Comparison of ENCODE assay signal across 8 mouse cellular contexts in genomic region chr4:48124773-48125469, GRCm38 (mm10). TPM values are rescaled to one million over a fixed set of nuclear protein-coding genes. Genes with fewer than 3 reads are reported as not detected.
DNase-seq lines count a peak whose midpoint lies in the region; ATAC-seq and TF ChIP-seq lines count a peak whose summit lies in the region.

TSS of gene Stx17 (plus strand) at chr4:48124915.

- peak; percentile 53; the same call in 1 of the 2 replicates for TF ChIP-seq POLR2A in bone marrow, adult 2 months (IDR thresholded peaks at IDR 0.05; ENCODE audit: borderline replicate concordance, control insufficient read depth, low read depth, low read length)

- no peaks in the 10 kb centered on the region for H3K27me3 ChIP-seq in embryonic facial prominence, embryonic 14.5 days (replicated peaks; ENCODE audit: control insufficient read depth, insufficient read depth, low read length)
- H3K27me3 ChIP-seq in limb, embryonic 13.5 days = no peaks in the 10 kb centered on the region; the same call in 1 of the 2 replicates
- no peaks in the 10 kb centered on the region for H3K27me3 ChIP-seq in midbrain, embryonic 15.5 days (replicated peaks)

- whole genome bisulfite sequencing in bone marrow, adult 2 months = under 1% methylated on average over 58 of the region's 58 CpGs
- 3% methylated on average over 34 of the region's 58 CpGs for WGBS in embryonic facial prominence, embryonic 14.5 days
- WGBS in limb, embryonic 13.5 days = 1% methylated on average over 56 of the region's 58 CpGs
- under 1% methylated on average over 58 of the region's 58 CpGs for WGBS in midbrain, embryonic 15.5 days

- H3K4me1 ChIP-seq in bone marrow, adult 2 months (ENCODE audit: control insufficient read depth, insufficient read depth, low read length) = peaks cover 1% of the 10 kb centered on the region
- H3K4me1 ChIP-seq in embryonic facial prominence, embryonic 14.5 days (ENCODE audit: control insufficient read depth, insufficient read depth, low read length) = no peaks in the 10 kb centered on the region
- 0 out of 2 replicates have a peak, but pooled peaks cover 4% of the 10 kb centered on the region for H3K4me1 ChIP-seq in limb, embryonic 13.5 days
- H3K4me1 ChIP-seq in midbrain, embryonic 15.5 days = peaks cover 6% of the 10 kb centered on the region

- peak within 1 kb of the TSS; percentile 91 for H3K4me3 ChIP-seq in bone marrow, adult 2 months (replicated peaks; ENCODE audit: control insufficient read depth, low read depth, low read length)
- H3K4me3 ChIP-seq in embryonic facial prominence, embryonic 14.5 days (ENCODE audit: low read depth, low read length) = peak within 1 kb of the TSS; percentile 82
- H3K4me3 ChIP-seq in limb, embryonic 13.5 days = peak within 1 kb of the TSS; percentile 81
- H3K4me3 ChIP-seq in midbrain, embryonic 15.5 days = peak within 1 kb of the TSS; percentile 80

- TF ChIP-seq CTCF in bone marrow, adult 2 months (IDR thresholded peaks at IDR 0.05; ENCODE audit: control insufficient read depth, insufficient read depth, low read length) = no peak

- peak within 1 kb of the TSS; percentile 95 for H3K9ac ChIP-seq in embryonic facial prominence, embryonic 14.5 days (ENCODE audit: low read depth, low read length)
- peak within 1 kb of the TSS; percentile 89 for H3K9ac ChIP-seq in limb, embryonic 13.5 days
- peak within 1 kb of the TSS; percentile 81 for H3K9ac ChIP-seq in midbrain, embryonic 15.5 days

- ATAC-seq in embryonic facial prominence, embryonic 14.5 days (ENCODE audit: low read depth) = peak; percentile 100
- peak; percentile 99 for ATAC-seq in limb, embryonic 13.5 days (ENCODE audit: low FRiP score, low read depth)
- ATAC-seq in midbrain, embryonic 15.5 days (replicated peaks) = peak; percentile 99

- H3K27ac ChIP-seq in bone marrow, adult 2 months (ENCODE audit: control insufficient read depth, insufficient read depth, low read depth, low read length, poor library complexity) = peak within 1 kb of the TSS; percentile 84
- 0 out of 2 replicates have a peak within 1 kb of the TSS, but pooled peaks have one; percentile 15 for H3K27ac ChIP-seq in embryonic facial prominence, embryonic 14.5 days (replicated peaks; ENCODE audit: low read depth, low read length)
- no peak within 1 kb of the TSS for H3K27ac ChIP-seq in limb, embryonic 13.5 days
- H3K27ac ChIP-seq in midbrain, embryonic 15.5 days = peak within 1 kb of the TSS; percentile 46

- no peaks in the 10 kb centered on the region for H3K36me3 ChIP-seq in embryonic facial prominence, embryonic 14.5 days (ENCODE audit: control insufficient read depth, insufficient read depth, low read length)
- no peaks in the 10 kb centered on the region for H3K36me3 ChIP-seq in limb, embryonic 13.5 days
- H3K36me3 ChIP-seq in midbrain, embryonic 15.5 days (replicated peaks) = no peaks in the 10 kb centered on the region

- peak within 1 kb of the TSS; percentile 80 for H3K4me2 ChIP-seq in embryonic facial prominence, embryonic 14.5 days (ENCODE audit: low read depth, low read length)
- peak within 1 kb of the TSS; percentile 79 for H3K4me2 ChIP-seq in limb, embryonic 13.5 days (replicated peaks)
- H3K4me2 ChIP-seq in midbrain, embryonic 15.5 days = peak within 1 kb of the TSS; percentile 79

- peak; percentile 93 for DNase-seq in A20 (ENCODE audit: low read depth, low spot score)
- DNase-seq in embryonic facial prominence, embryonic 14.5 days (ENCODE audit: low spot score) = peak; percentile 89
- peak; percentile 82 for DNase-seq in heart, adult 8-10 months (ENCODE audit: low spot score)
- peak; percentile 91 for DNase-seq in kidney, adult 9 months
- peak; percentile 76 to 91 for DNase-seq in spleen, adult 18-20 months

- H3K9me3 ChIP-seq in embryonic facial prominence, embryonic 14.5 days (ENCODE audit: control insufficient read depth, low read length) = no peaks in the 10 kb centered on the region
- no peaks in the 10 kb centered on the region for H3K9me3 ChIP-seq in limb, embryonic 13.5 days
- no peaks in the 10 kb centered on the region for H3K9me3 ChIP-seq in midbrain, embryonic 15.5 days

RNA-seq across cellular contexts. Expression of gene Stx17, which starts in this region (rescaled TPM):
- 7.7 and 9.9 TPM in 2 replicates for polyA plus RNA-seq in bone marrow, adult 2 months (2011; ENCODE audit: insufficient read depth, insufficient read length, low replicate concordance, missing spikeins)
- polyA plus RNA-seq in embryonic facial prominence, embryonic 14.5 days (2014; fragmentation: Nextera tagmentation; extraction: Ambion mirVana) = 31.3 and 36.4 TPM in 2 replicates
- total RNA-seq in heart, adult 8-10 months (2022) = 10 to 100 TPM; 21.9 to 32.9 (median 29.3) TPM
- polyA plus RNA-seq in limb, embryonic 13.5 days (2015; fragmentation: Nextera tagmentation; extraction: Ambion mirVana) = 34.0 and 36.2 TPM in 2 replicates
- 22.2 and 23.0 TPM in 2 replicates for polyA plus RNA-seq in midbrain, embryonic 15.5 days (2015; fragmentation: Nextera tagmentation; extraction: Ambion mirVana)
